Mouse (Mus musculus): ENCODE measurements around the gene 1700012P22Rik. TPM values are rescaled to one million over a fixed set of nuclear protein-coding genes. Genes with fewer than 3 reads are reported as not detected.

Gene 1700012P22Rik
- polyA plus RNA-seq, 1 experiment from 2014 or later, result not detected

- DNase-seq (ENCODE audit: low spot score) (no peak), ATAC-seq (ENCODE audit: insufficient number of reproducible peaks, low FRiP score, low TSS enrichment, low read depth) (no peak)
- WGBS, result 52% methylated on average over 2 of the region's 2 CpGs
- no peaks in the 10 kb centered on the region for H3K27me3 ChIP-seq (ENCODE audit: control insufficient read depth, insufficient read depth, low read length)
- H3K4me2 ChIP-seq (ENCODE audit: low read depth, severe bottlenecking), result no peak within 1 kb of the TSS
- no peak within 1 kb of the TSS for H3K9ac ChIP-seq (ENCODE audit: low read length)
- H3K4me3 ChIP-seq (ENCODE audit: low read depth, low read length), result no peak within 1 kb of the TSS
- H3K9me3 ChIP-seq (ENCODE audit: control insufficient read depth, low read length), result no peaks in the 10 kb centered on the region
- H3K36me3 ChIP-seq (ENCODE audit: control insufficient read depth, insufficient read depth, low read length), result no peaks in the 10 kb centered on the region
- no peaks in the 10 kb centered on the region for H3K4me1 ChIP-seq (ENCODE audit: control insufficient read depth, insufficient read depth, low read length)
- no peak within 1 kb of the TSS for H3K27ac ChIP-seq (replicated peaks; ENCODE audit: low read depth, low read length)
Observed at GRCm38 (mm10) chr4:144377911-144378310, 60.7 kb downstream of the 1700012P22Rik start, which contains the start of gene Pramef20. Gene Pramef20, minus strand, starts transcription at chr4:144377933.

Other genes with a start within 250 kb of the 1700012P22Rik start
- not detected in 2 replicates for gene Oog2, start 248.1 kb downstream of the 1700012P22Rik start, polyA plus RNA-seq (2014; fragmentation: Nextera tagmentation; extraction: Ambion mirVana)
- gene C87977, start 225.5 kb downstream of the 1700012P22Rik start, polyA plus RNA-seq (2014; fragmentation: Nextera tagmentation; extraction: Ambion mirVana), result not detected in 2 replicates
- gene Pramel5, start 158.3 kb downstream of the 1700012P22Rik start, polyA plus RNA-seq (2014; fragmentation: Nextera tagmentation; extraction: Ambion mirVana), result not detected in 2 replicates
- gene Gm13128, start 108.5 kb downstream of the 1700012P22Rik start, polyA plus RNA-seq (2014; fragmentation: Nextera tagmentation; extraction: Ambion mirVana), result not detected in 2 replicates
- not detected in 2 replicates for gene Gm13119, start 80.8 kb downstream of the 1700012P22Rik start, polyA plus RNA-seq (2014; fragmentation: Nextera tagmentation; extraction: Ambion mirVana)
- gene Pramef20, start 60.8 kb downstream of the 1700012P22Rik start, polyA plus RNA-seq (2014; fragmentation: Nextera tagmentation; extraction: Ambion mirVana), result not detected in 2 replicates
- gene Pramef12, start 30.3 kb downstream of the 1700012P22Rik start, polyA plus RNA-seq (2014; fragmentation: Nextera tagmentation; extraction: Ambion mirVana), result 0.29 TPM in 1 of 2 replicates, not detected in the other
- gene Gm9944, start 14.5 kb upstream of the 1700012P22Rik start, polyA plus RNA-seq (2014; fragmentation: Nextera tagmentation; extraction: Ambion mirVana), result not detected in 2 replicates
- gene Aadacl3, start 25.0 kb upstream of the 1700012P22Rik start, polyA plus RNA-seq (2014; fragmentation: Nextera tagmentation; extraction: Ambion mirVana), result not detected in 2 replicates
- gene 9430007A20Rik, start 81.0 kb upstream of the 1700012P22Rik start, polyA plus RNA-seq (2014; fragmentation: Nextera tagmentation; extraction: Ambion mirVana), result not detected in 2 replicates
- not detected in 2 replicates for gene Gm13124, start 126.4 kb upstream of the 1700012P22Rik start, polyA plus RNA-seq (2014; fragmentation: Nextera tagmentation; extraction: Ambion mirVana)
- gene Aadacl4, start 174.9 kb upstream of the 1700012P22Rik start, polyA plus RNA-seq (2014; fragmentation: Nextera tagmentation; extraction: Ambion mirVana), result not detected in 2 replicates
- not detected in 2 replicates for gene Gm436, start 247.6 kb upstream of the 1700012P22Rik start, polyA plus RNA-seq (2014; fragmentation: Nextera tagmentation; extraction: Ambion mirVana)